Mouse (Mus musculus) G1E (cell line): Measurements from ENCODE around the gene Tas1r1.

Experiments
- CTCF ChIP-seq: IDR thresholded peaks from 2 replicates; pipeline ENCODE4 v1.5.1; 2012; ENCODE audit warnings: low read depth, low read length, inconsistent platforms, mixed read lengths
- GATA2 ChIP-seq: IDR thresholded peaks from 2 replicates; pipeline ENCODE4 v1.6.1; 2012; ENCODE audit warnings: low read depth, low read length, inconsistent platforms, borderline replicate concordance
- TAL1 ChIP-seq: conservative IDR thresholded peaks from 2 replicates; pipeline ENCODE4 v1.6.1; 2012; ENCODE audit warnings: low read depth, low read length, inconsistent platforms, mixed read lengths

DNA sequence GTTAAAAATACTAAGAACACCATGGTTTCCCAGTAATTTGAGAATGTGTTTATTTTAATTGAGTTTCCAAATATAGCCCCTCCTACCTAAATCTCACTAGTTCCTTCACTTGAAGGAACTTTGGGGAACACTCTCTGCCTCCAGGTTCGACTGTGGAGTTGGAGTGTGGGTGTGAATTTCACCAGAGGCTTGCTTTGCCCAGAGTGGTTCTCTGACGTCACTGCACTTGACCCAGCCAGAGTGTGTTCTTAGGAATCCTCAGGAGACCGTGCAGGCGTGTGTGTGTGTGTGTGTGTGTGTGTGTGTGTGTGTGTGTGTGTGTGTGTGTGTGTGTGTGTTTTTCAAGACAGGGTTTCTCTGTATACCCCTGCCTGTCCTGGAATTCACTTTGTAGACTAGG lies 37.5 kb downstream of the Tas1r1 start:
- TF ChIP-seq CTCF = no peak
- no peak for TF ChIP-seq TAL1
- TF ChIP-seq GATA2 = no peak
